8 mouse cellular contexts compared by ENCODE assay signal in the genomic region with DNA sequence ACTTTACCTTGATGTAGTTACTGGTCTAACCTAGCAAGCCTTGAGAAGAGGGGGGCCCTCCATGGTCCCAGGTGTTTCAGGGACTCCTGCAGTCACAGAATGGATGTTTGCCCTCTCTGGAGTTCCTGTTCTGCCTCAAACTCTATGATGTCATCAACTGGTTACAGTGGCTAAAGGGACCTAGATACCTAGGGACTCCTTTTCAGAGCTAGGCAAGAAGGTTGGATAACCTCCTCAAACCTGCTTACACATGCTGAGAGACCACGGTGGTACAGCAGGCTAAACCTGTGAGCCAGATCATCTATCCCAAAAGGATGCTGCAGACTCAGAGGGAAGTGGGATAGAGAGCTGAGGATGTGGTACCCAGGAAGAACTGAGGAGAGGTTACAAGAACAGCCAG. TPM values are rescaled to one million over a fixed set of nuclear protein-coding genes. Genes with fewer than 3 reads are reported as not detected.
DNase-seq lines count a peak whose midpoint lies in the region; ATAC-seq and TF ChIP-seq lines count a peak whose summit lies in the region.

Gene Hk1 (minus strand): TSS at position 101 of the 400 bp plus-strand sequence.

- no peak for TF ChIP-seq CTCF in liver, embryonic 14.5 days (IDR thresholded peaks at IDR 0.05; ENCODE audit: low read depth)

- H3K27me3 ChIP-seq in erythroblast, embryonic 14.5 days (ENCODE audit: control insufficient read depth), result peaks cover 8% of the 10 kb centered on the region
- H3K27me3 ChIP-seq in hindbrain, embryonic 11.5 days (ENCODE audit: control insufficient read depth, insufficient read depth, low read length), result no peaks in the 10 kb centered on the region
- no peaks in the 10 kb centered on the region for H3K27me3 ChIP-seq in liver, embryonic 14.5 days (ENCODE audit: control insufficient read depth, insufficient read depth, low read length)

- H3K9ac ChIP-seq in hindbrain, embryonic 11.5 days (ENCODE audit: low read depth, low read length), result no peak within 1 kb of the TSS
- no peak within 1 kb of the TSS for H3K9ac ChIP-seq in liver, embryonic 14.5 days (replicated peaks)

- no peak for TF ChIP-seq EP300 in liver, embryonic 14.5 days (IDR thresholded peaks at IDR 0.05; ENCODE audit: low read depth)

- no peak within 1 kb of the TSS for H3K27ac ChIP-seq in hindbrain, embryonic 11.5 days (ENCODE audit: low read depth, low read length)
- H3K27ac ChIP-seq in liver, embryonic 14.5 days, result no peak within 1 kb of the TSS

- ATAC-seq in hindbrain, embryonic 11.5 days (ENCODE audit: low FRiP score), result no peak
- ATAC-seq in liver, embryonic 14.5 days (ENCODE audit: insufficient read depth), result no peak

- no peaks in the 10 kb centered on the region; the same call in 1 of the 2 replicates for H3K36me3 ChIP-seq in erythroblast, embryonic 14.5 days (ENCODE audit: control insufficient read depth)
- no peaks in the 10 kb centered on the region for H3K36me3 ChIP-seq in hindbrain, embryonic 11.5 days (ENCODE audit: control insufficient read depth, insufficient read depth, low read length)
- H3K36me3 ChIP-seq in liver, embryonic 14.5 days (replicated peaks; ENCODE audit: control insufficient read depth, insufficient read depth, low read depth), result no peaks in the 10 kb centered on the region

- WGBS in hindbrain, embryonic 11.5 days, result 78% methylated on average over 1 of the region's 1 CpGs
- 54% methylated on average over 1 of the region's 1 CpGs for WGBS in liver, embryonic 14.5 days (ENCODE audit: insufficient replicate concordance)

- peaks cover 5% of the 10 kb centered on the region for H3K4me1 ChIP-seq in erythroblast, embryonic 14.5 days (ENCODE audit: control insufficient read depth)
- H3K4me1 ChIP-seq in hindbrain, embryonic 11.5 days (replicated peaks; ENCODE audit: control insufficient read depth, insufficient read depth, low read length), result no peaks in the 10 kb centered on the region
- H3K4me1 ChIP-seq in liver, embryonic 14.5 days (replicated peaks; ENCODE audit: control insufficient read depth in 2 of 2, insufficient read depth in 2 of 2, low read length in 1 of 2), result no peaks in the 10 kb centered on the region; a peak in 1 of 4 replicates

- DNase-seq in urinary bladder, adult 2 months (ENCODE audit: low spot score), result no peak
- DNase-seq in urinary bladder, postnatal 10 days (ENCODE audit: low spot score), result no peak
- no peak for DNase-seq in hindbrain, embryonic 11.5 days (ENCODE audit: low spot score)
- no peak for DNase-seq in liver, embryonic 14.5 days (ENCODE audit: low read depth in 3 of 3, low spot score in 3 of 3)
- DNase-seq in right cerebral cortex, postnatal 14 days, result no peak
- DNase-seq in natural killer cell, adult 2 months (ENCODE audit: low spot score in 2 of 2), result no peak
- DNase-seq in thymus, postnatal 25 days, result no peak

- H3K4me2 ChIP-seq in hindbrain, embryonic 11.5 days (replicated peaks; ENCODE audit: low read depth, low read length), result no peak within 1 kb of the TSS
- no peak within 1 kb of the TSS for H3K4me2 ChIP-seq in liver, embryonic 14.5 days (ENCODE audit: low read depth)

- H3K4me3 ChIP-seq in erythroblast, embryonic 14.5 days (replicated peaks), result no peak within 1 kb of the TSS
- no peak within 1 kb of the TSS for H3K4me3 ChIP-seq in hindbrain, embryonic 11.5 days (ENCODE audit: low read depth, low read length)
- H3K4me3 ChIP-seq in liver, embryonic 14.5 days (ENCODE audit: insufficient read depth in 1 of 2, low read depth in 2 of 2, low read length in 2 of 2), result no peak within 1 kb of the TSS

- H3K9me3 ChIP-seq in erythroblast, embryonic 14.5 days (ENCODE audit: control insufficient read depth, low read length), result no peaks in the 10 kb centered on the region
- H3K9me3 ChIP-seq in hindbrain, embryonic 11.5 days (ENCODE audit: control insufficient read depth, low read length), result no peaks in the 10 kb centered on the region
- H3K9me3 ChIP-seq in liver, embryonic 14.5 days (ENCODE audit: control insufficient read depth, low read length), result no peaks in the 10 kb centered on the region

RNA-seq across cellular contexts. Expression of gene Hk1, which starts in this region (rescaled TPM):
- polyA plus RNA-seq in urinary bladder, adult 2 months (2012; rRNA removed), result 53.9 and 83.8 TPM in 2 replicates
- polyA plus RNA-seq in erythroblast, embryonic 14.5 days (2012), result 47.9 and 53.6 TPM in 2 replicates
- polyA plus RNA-seq in hindbrain, embryonic 11.5 days (2014; fragmentation: Nextera tagmentation; extraction: Ambion mirVana), result 18.2 and 25.4 TPM in 2 replicates
- polyA plus RNA-seq in liver, embryonic 14.5 days (2012; rRNA removed), result 40.8 and 56.1 TPM in 2 replicates
- 54.2 and 58.7 TPM in 2 replicates for polyA plus RNA-seq in liver, embryonic 14.5 days (2014; fragmentation: Nextera tagmentation; extraction: Ambion mirVana)
